Mouse (Mus musculus) CH12.LX (cell line): ENCODE results near the gene Nap1l4. TPM values are rescaled to one million over a fixed set of nuclear protein-coding genes. Genes with fewer than 3 reads are reported as not detected.

Experiments used
- DNase-seq: peaks from one replicate; pipeline ENCODE4 v3.0.0-alpha.2; 2013; ENCODE audit errors: extremely low read depth
- H3K27ac ChIP-seq: 2 replicates; pipeline ENCODE4 v1.5.1; 2012; ENCODE audit warnings: low read depth, mild to moderate bottlenecking, control low read depth, moderate library complexity; ENCODE audit not compliant: insufficient read depth
- H3K27me3 ChIP-seq: replicated peaks from 2 replicates; pipeline ENCODE3; 2012; ENCODE audit warnings: inconsistent platforms
- H3K36me3 ChIP-seq, 2 experiments: replicated peaks in 1 of 2; 2 replicates each; pipeline versions ENCODE3 to v1.6.1; 2012; ENCODE audit warnings: inconsistent platforms in 1 of 2, low read length in 1 of 2, mild to moderate bottlenecking in 1 of 2, mixed read lengths in 1 of 2, moderate library complexity in 1 of 2; ENCODE audit not compliant: control insufficient read depth in 1 of 2, insufficient read depth in 1 of 2
- H3K4me1 ChIP-seq, 2 experiments: 2 replicates each; pipeline ENCODE4 v1.6.1; 2012; ENCODE audit warnings: inconsistent platforms in 1 of 2, moderate library complexity in 1 of 2; ENCODE audit not compliant: insufficient read depth in 2 of 2, control insufficient read depth in 1 of 2
- H3K4me2 ChIP-seq: 2 replicates; pipeline ENCODE4 v1.6.1; 2012; ENCODE audit warnings: low read depth, mild to moderate bottlenecking, control low read depth; ENCODE audit not compliant: poor library complexity, insufficient read depth, severe bottlenecking
- H3K4me3 ChIP-seq, 3 experiments: fragments of 150-350 bp in 1 of 3; sonication (generic) in 1 of 3; replicated peaks in 1 of 3; 2 replicates each; pipeline versions ENCODE3 to v1.5.1; 2011 to 2012; ENCODE audit warnings: low read depth in 2 of 3, low read length in 2 of 3, mild to moderate bottlenecking in 2 of 3, moderate library complexity in 2 of 3, control low read depth in 1 of 3, improper control_type of control experiment in 1 of 3, inconsistent platforms in 1 of 3, mixed read lengths in 1 of 3; ENCODE audit not compliant: poor library complexity in 1 of 3
- H3K79me2 ChIP-seq: replicated peaks from 2 replicates; pipeline ENCODE4 v1.6.1; 2012; ENCODE audit warnings: mild to moderate bottlenecking, moderate library complexity; ENCODE audit not compliant: control insufficient read depth, poor library complexity, insufficient read depth, severe bottlenecking; ENCODE audit errors: extremely low read depth
- H3K9ac ChIP-seq: 2 replicates; pipeline ENCODE4 v1.6.1; 2012; ENCODE audit warnings: low read depth, mild to moderate bottlenecking, control low read depth, moderate library complexity; ENCODE audit not compliant: insufficient read depth
- H3K9me3 ChIP-seq: replicated peaks from 2 replicates; pipeline ENCODE3; 2012; ENCODE audit warnings: low read length, inconsistent platforms, mixed read lengths
- BHLHE40 ChIP-seq: IDR thresholded peaks from 2 replicates; pipeline ENCODE4 v1.6.1; 2011; ENCODE audit warnings: mild to moderate bottlenecking, low read depth, low read length, improper control_type of control experiment
- CHD1 ChIP-seq: IDR thresholded peaks from 2 replicates; pipeline ENCODE4 v1.6.1; 2012; ENCODE audit warnings: low read depth, low read length, improper control_type of control experiment, inconsistent platforms
- CTCF ChIP-seq, 2 experiments: IDR thresholded peaks in 1 of 2; conservative IDR thresholded peaks in 1 of 2; 2 replicates each; pipeline ENCODE4 v1.5.1; 2011 to 2012; ENCODE audit warnings: low read depth in 2 of 2, low read length in 2 of 2, improper control_type of control experiment in 1 of 2, inconsistent platforms in 1 of 2, mild to moderate bottlenecking in 1 of 2, moderate library complexity in 1 of 2
- E2F4 ChIP-seq: IDR thresholded peaks from 2 replicates; pipeline ENCODE4 v1.6.1; 2011; ENCODE audit warnings: low read depth, low read length, improper control_type of control experiment; ENCODE audit not compliant: insufficient replicate concordance
- ELF1 ChIP-seq: IDR thresholded peaks from 2 replicates; pipeline ENCODE4 v1.6.1; 2014; ENCODE audit warnings: low read depth, mild to moderate bottlenecking, inconsistent platforms, low read length, improper control_type of control experiment
- EP300 ChIP-seq: IDR thresholded peaks from 2 replicates; pipeline ENCODE4 v1.6.1; 2011; ENCODE audit warnings: low read length, improper control_type of control experiment
- ETS1 ChIP-seq: conservative IDR thresholded peaks from 2 replicates; pipeline ENCODE4 v1.6.1; 2012; ENCODE audit warnings: low read depth, mild to moderate bottlenecking, inconsistent platforms, low read length, improper control_type of control experiment, moderate library complexity
- GABPA ChIP-seq: IDR thresholded peaks from 2 replicates; pipeline ENCODE4 v1.6.1; 2012; ENCODE audit warnings: low read depth, low read length, improper control_type of control experiment, inconsistent platforms; ENCODE audit not compliant: insufficient replicate concordance
- IRF4 ChIP-seq: IDR thresholded peaks from 2 replicates; pipeline ENCODE4 v1.6.1; 2014; ENCODE audit warnings: low read depth, mild to moderate bottlenecking, inconsistent platforms, low read length, improper control_type of control experiment
- JUN ChIP-seq: IDR thresholded peaks from 2 replicates; pipeline ENCODE4 v1.6.1; 2011; ENCODE audit warnings: low read depth, mild to moderate bottlenecking, low read length, improper control_type of control experiment, moderate library complexity; ENCODE audit not compliant: insufficient read depth
- JUND ChIP-seq: conservative IDR thresholded peaks from 2 replicates; pipeline ENCODE4 v1.6.1; 2011; ENCODE audit warnings: low read depth, low read length, improper control_type of control experiment
- KAT2A ChIP-seq: IDR thresholded peaks from 2 replicates; pipeline ENCODE4 v1.6.1; 2012; ENCODE audit warnings: low read length, improper control_type of control experiment, inconsistent platforms; ENCODE audit not compliant: insufficient replicate concordance
- MAFK ChIP-seq: IDR thresholded peaks from 2 replicates; pipeline ENCODE4 v1.6.1; 2011; ENCODE audit warnings: low read length, improper control_type of control experiment; ENCODE audit not compliant: insufficient replicate concordance
- MAZ ChIP-seq: IDR thresholded peaks from 2 replicates; pipeline ENCODE4 v1.6.1; 2012; ENCODE audit warnings: low read depth, mild to moderate bottlenecking, inconsistent platforms, low read length, improper control_type of control experiment, moderate library complexity
- MEF2A ChIP-seq: IDR thresholded peaks from 2 replicates; pipeline ENCODE4 v1.6.1; 2014; ENCODE audit warnings: low read depth, mild to moderate bottlenecking, inconsistent platforms, low read length, improper control_type of control experiment, borderline replicate concordance
- NELFE ChIP-seq: IDR thresholded peaks from 2 replicates; pipeline ENCODE4 v1.6.1; 2011; ENCODE audit warnings: low read depth, low read length, improper control_type of control experiment
- POLR2A ChIP-seq: IDR thresholded peaks from 2 replicates; pipeline ENCODE4 v1.6.1; 2011; ENCODE audit warnings: low read depth, mild to moderate bottlenecking, improper control_type of control experiment, low read length
- POLR2AphosphoS2 ChIP-seq: IDR thresholded peaks from 2 replicates; pipeline ENCODE4 v1.6.1; 2011; ENCODE audit warnings: low read depth, low read length, improper control_type of control experiment
- RAD21 ChIP-seq: IDR thresholded peaks from 2 replicates; pipeline ENCODE4 v1.6.1; 2011; ENCODE audit warnings: low read depth, mild to moderate bottlenecking, low read length, improper control_type of control experiment, moderate library complexity
- RCOR1 ChIP-seq: conservative IDR thresholded peaks from 2 replicates; pipeline ENCODE4 v1.6.1; 2012; ENCODE audit warnings: low read depth, mild to moderate bottlenecking, inconsistent platforms, low read length, improper control_type of control experiment
- SMC3 ChIP-seq: IDR thresholded peaks from 2 replicates; pipeline ENCODE4 v1.6.1; 2011; ENCODE audit warnings: low read depth, low read length, improper control_type of control experiment
- TBP ChIP-seq: conservative IDR thresholded peaks from 2 replicates; pipeline ENCODE4 v1.6.1; 2011; ENCODE audit warnings: low read depth, low read length, improper control_type of control experiment
- TCF12 ChIP-seq: IDR thresholded peaks from 2 replicates; pipeline ENCODE4 v1.6.1; 2014; ENCODE audit warnings: low read depth, mild to moderate bottlenecking, inconsistent platforms, low read length, improper control_type of control experiment
- UBTF ChIP-seq: IDR thresholded peaks from 2 replicates; pipeline ENCODE4 v1.6.1; 2012; ENCODE audit warnings: low read depth, mild to moderate bottlenecking, inconsistent platforms, low read length, improper control_type of control experiment, moderate library complexity
- USF1 ChIP-seq: IDR thresholded peaks from 2 replicates; pipeline ENCODE4 v1.6.1; 2014; ENCODE audit warnings: low read depth, mild to moderate bottlenecking, inconsistent platforms, low read length, improper control_type of control experiment
- USF2 ChIP-seq: conservative IDR thresholded peaks from 2 replicates; pipeline ENCODE4 v1.6.1; 2011; ENCODE audit warnings: low read depth, low read length, improper control_type of control experiment
- ZKSCAN1 ChIP-seq: IDR thresholded peaks from 2 replicates; pipeline ENCODE4 v1.6.1; 2012; ENCODE audit warnings: low read depth, inconsistent platforms, low read length, improper control_type of control experiment, borderline replicate concordance
- ZMIZ1 ChIP-seq: IDR thresholded peaks from 2 replicates; pipeline ENCODE4 v1.6.1; 2012; ENCODE audit warnings: low read depth, mild to moderate bottlenecking, inconsistent platforms, low read length, improper control_type of control experiment
- ZNF384 ChIP-seq: IDR thresholded peaks from 2 replicates; pipeline ENCODE4 v1.6.1; 2012; ENCODE audit warnings: low read depth, low read length, improper control_type of control experiment, inconsistent platforms
- dilution Hi-C: fragments of 300-500 bp; cut with MboI; formaldehyde crosslinking; loops from 2 replicates; pipeline ENCODE4 v1.14.3; 2020; ENCODE audit warnings: low sequenced_read_pairs; ENCODE audit not compliant: extremely low pct_unique_long_range_greater_than_20kb, extremely low pct_ligation_motif_present
- in situ Hi-C: fragments of 300-500 bp; cut with MboI; formaldehyde crosslinking; loops from 3 replicates; pipeline ENCODE4 v1.14.3; 2019; ENCODE audit warnings: low sequenced_read_pairs, low pct_ligation_motif_present, low pct_unique_long_range_greater_than_20kb, mixed read lengths
- polyA plus RNA-seq: library from polyadenylated mRNA; unstranded; fragments of >175 nt; gene quantifications from 2 replicates; pipeline ENCODE4 v1.2.1, GENCODE M21; 2012; ENCODE audit warnings: low read depth; ENCODE audit not compliant: insufficient read length
- total RNA-seq, 2 experiments: library from RNA; depleted of rRNA; stranded (reverse); fragments of 300-350 nt in 1 of 2; fragments of >200 nt in 1 of 2; gene quantifications; 2 replicates each; pipeline ENCODE4 v1.2.3; 2012 to 2014

The Nap1l4 gene
- total and polyA plus RNA-seq, 3 experiments: 121 to 175 (median 154) TPM

- peaks cover 19 to 46% of the 10 kb centered on the region in 2 experiments for H3K36me3 ChIP-seq
- no peaks in the 10 kb centered on the region for H3K9me3 ChIP-seq
- H3K4me3 ChIP-seq: peak overlapping the region; percentile 63 to 97 (median 64)
- H3K4me1 ChIP-seq: peaks cover 0 to 34% of the 10 kb centered on the region in 2 experiments; a peak in 2 of 4 replicates
- peak overlapping the region; percentile 42 for H3K4me2 ChIP-seq
- in situ Hi-C loops: no loop called here
- dilution Hi-C loops: no loop called here
- H3K27ac ChIP-seq: peak overlapping the region; percentile 43
- peaks cover 29% of the 10 kb centered on the region for H3K79me2 ChIP-seq
- peak overlapping the region; percentile 76; the same call in 1 of the 2 replicates for H3K9ac ChIP-seq
- H3K27me3 ChIP-seq: no peaks in the 10 kb centered on the region
- TF ChIP-seq USF2 (no peak), POLR2AphosphoS2 (0 out of 2 replicates have a peak, but pooled peaks have one; percentile 7), ZMIZ1 (peak; percentile 18)
- DNase-seq: no peak
These were observed 798 bp upstream of the Nap1l4 start for GRCm38 (mm10) chr7:143549588-143550220.

- H3K9ac ChIP-seq: peak overlapping the region; percentile 83
- peak; percentile 52 for DNase-seq
- peaks cover 12 to 44% of the 10 kb centered on the region in 2 experiments for H3K36me3 ChIP-seq
- dilution Hi-C loops: no loop called here
- no peaks in the 10 kb centered on the region for H3K9me3 ChIP-seq
- peak overlapping the region; percentile 44 for H3K4me2 ChIP-seq
- H3K4me3 ChIP-seq: peak overlapping the region; percentile 83 to 97 (median 92)
- H3K4me1 ChIP-seq: peaks cover 3 to 47% of the 10 kb centered on the region in 2 experiments
- in situ Hi-C loops: no loop called here
- H3K79me2 ChIP-seq: peaks cover 42% of the 10 kb centered on the region
- peak overlapping the region; percentile 89 for H3K27ac ChIP-seq
- H3K27me3 ChIP-seq: no peaks in the 10 kb centered on the region
- no peak for TF ChIP-seq TCF12
- TF ChIP-seq IRF4: no peak
- TF ChIP-seq CHD1: 0 out of 2 replicates have a peak, but pooled peaks have one; percentile 38
- no peak for TF ChIP-seq EP300
- peak; percentile 86 for TF ChIP-seq BHLHE40
- peak; percentile 59; the same call in 1 of the 2 replicates for TF ChIP-seq ELF1
- TF ChIP-seq KAT2A: no peak
- TF ChIP-seq ZKSCAN1: no peak
- TF ChIP-seq POLR2A: no peak
- TF ChIP-seq E2F4: no peak
- TF ChIP-seq RAD21: no peak
- TF ChIP-seq MEF2A: no peak
- no peak for TF ChIP-seq MAFK
- no peak for TF ChIP-seq ETS1
- no peak; the same call in 1 of the 2 replicates for TF ChIP-seq UBTF
- 0 out of 2 replicates have a peak, but pooled peaks have one; percentile 19 for TF ChIP-seq ZMIZ1
- TF ChIP-seq NELFE: 0 out of 2 replicates have a peak, but pooled peaks have one; percentile 5
- no peak for TF ChIP-seq SMC3
- no peak for TF ChIP-seq USF1
- no peak for TF ChIP-seq JUN
- no peak for TF ChIP-seq ZNF384
- TF ChIP-seq RCOR1: no peak
- no peak for TF ChIP-seq POLR2AphosphoS2
- TF ChIP-seq MAZ: 0 out of 2 replicates have a peak, but pooled peaks have one; percentile 18
- TF ChIP-seq TBP: 0 out of 2 replicates have a peak, but pooled peaks have one; percentile 29
- no peak for TF ChIP-seq CTCF (conservative IDR thresholded peaks at IDR 0.05 in 1 of 2, IDR thresholded peaks at IDR 0.05 in 1 of 2; ENCODE audit: low read depth in 2 of 2, low read length in 2 of 2)
- TF ChIP-seq JUND: no peak
- TF ChIP-seq GABPA: no peak
These were observed 510 bp downstream of the Nap1l4 start for GRCm38 (mm10) chr7:143548231-143548961.
